Mouse (Mus musculus) macrophage (primary cell): ENCODE data around the gene Kmt2a. TPM values are rescaled to one million over a fixed set of nuclear protein-coding genes. Genes with fewer than 3 reads are reported as not detected.

Experiments
- H3K27ac ChIP-seq: fragments of 350-480 bp; formaldehyde crosslinking; 2 replicates; pipeline ENCODE4 v1.9.0; 2021
- H3K36me3 ChIP-seq: fragments of 350-480 bp; formaldehyde crosslinking; 2 replicates; pipeline ENCODE4 v1.9.0; 2021; ENCODE audit errors: inconsistent target
- H3K4me3 ChIP-seq: fragments of 350-480 bp; formaldehyde crosslinking; 2 replicates; pipeline ENCODE4 v1.9.0; 2021; ENCODE audit errors: inconsistent target
- H3K79me2 ChIP-seq: fragments of 350-480 bp; formaldehyde crosslinking; 2 replicates; pipeline ENCODE4 v1.9.0; 2021; ENCODE audit errors: inconsistent target
- WGBS: methylation state at CpG from one replicate; pipeline ENCODE4 v1.1.7; 2026; ENCODE audit warnings: inconsistent platforms; ENCODE audit not compliant: missing documents; 5-methylcytosine and 5-hydroxymethylcytosine counted together
- polyA plus RNA-seq: library from polyadenylated mRNA; stranded (reverse); fragments of 250-400 nt; gene quantifications from 3 replicates; pipeline ENCODE4 v1.2.4, GENCODE M21; 2018; ENCODE audit warnings: inconsistent platforms
- total RNA-seq, 78 experiments: library from RNA; depleted of rRNA; stranded (reverse); fragments of 250-400 nt; gene quantifications; 1 replicate in 9 of 78; 2 replicates in 24 of 78; 3 replicates in 43 of 78; 4 replicates in 2 of 78; pipeline ENCODE4 v1.2.4; 2018; ENCODE audit warnings: inconsistent platforms in 56 of 78

Kmt2a gene
- 100 to 1,000 TPM in 25 of 26 experiments, 10 to 100 TPM in 1; 81.2 to 493 (median 210) TPM for total RNA-seq (2018; cell fraction: chromatin; rRNA removed)
- 10 to 100 TPM; 13.6 to 31.3 (median 21.3) TPM for total RNA-seq (2018; cell fraction: cytosol; rRNA removed)
- total RNA-seq (2018; cell fraction: nucleus; rRNA removed): 100 to 1,000 TPM in 8 of 26 experiments, 10 to 100 TPM in 18; 47.2 to 225 (median 82.2) TPM
- 8.0 to 17.8 TPM (median 11.8 TPM) in 3 replicates for polyA plus RNA-seq

DNA sequence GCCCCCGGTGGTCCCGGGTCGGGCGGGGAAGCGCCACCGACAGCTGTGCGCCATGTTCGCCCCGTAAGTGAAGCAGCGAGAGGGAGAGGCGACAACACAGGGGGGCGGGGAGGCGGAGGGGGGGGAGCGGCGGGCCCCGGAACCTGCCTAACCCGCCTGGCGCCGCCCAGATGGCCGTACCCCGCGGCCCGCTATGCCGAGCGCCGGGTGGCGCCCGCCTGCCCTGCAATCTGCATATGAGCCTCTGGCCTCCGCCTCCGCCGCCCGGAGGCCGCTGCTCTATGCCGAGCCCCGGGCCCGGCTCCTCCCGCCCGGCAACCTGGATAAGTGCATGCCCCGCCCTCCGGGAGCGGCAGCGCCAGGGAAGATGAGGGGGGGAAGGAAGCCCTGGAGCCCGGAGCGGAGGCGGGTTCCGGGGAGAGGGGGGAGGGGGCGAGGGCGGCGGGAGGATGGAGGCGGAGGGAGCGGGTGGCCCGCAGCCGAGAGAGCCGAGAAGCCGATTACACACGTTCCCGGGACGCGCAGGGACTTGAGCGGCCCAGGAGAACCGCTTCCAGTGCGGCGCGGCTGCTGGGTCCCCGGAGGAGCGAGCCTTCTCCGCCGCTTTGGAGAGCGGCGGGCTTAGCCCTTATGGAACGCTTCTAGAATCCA, at the start of gene Kmt2a:
Gene Kmt2a (minus strand): TSS at position 76 of the 651 bp plus-strand sequence.
- H3K4me3 ChIP-seq: peak within 1 kb of the TSS; percentile 94
- no peaks in the 10 kb centered on the region for H3K36me3 ChIP-seq
- peaks cover 44% of the 10 kb centered on the region for H3K79me2 ChIP-seq
- H3K27ac ChIP-seq: peak within 1 kb of the TSS; percentile 85
- WGBS: 1% methylated on average over 39 of the region's 71 CpGs

- peaks cover 41% of the 10 kb centered on the region for H3K79me2 ChIP-seq
- 0 out of 2 replicates have a peak, but pooled peaks cover 9% of the 10 kb centered on the region for H3K36me3 ChIP-seq
- H3K27ac ChIP-seq: peak overlapping the region; percentile 92
- H3K4me3 ChIP-seq: peak overlapping the region; percentile 81
- WGBS: 80% methylated on average over 1 of the region's 2 CpGs
Measured at GRCm38 (mm10) chr9:44921543-44921942, 40.4 kb upstream of the Kmt2a start.

DNA sequence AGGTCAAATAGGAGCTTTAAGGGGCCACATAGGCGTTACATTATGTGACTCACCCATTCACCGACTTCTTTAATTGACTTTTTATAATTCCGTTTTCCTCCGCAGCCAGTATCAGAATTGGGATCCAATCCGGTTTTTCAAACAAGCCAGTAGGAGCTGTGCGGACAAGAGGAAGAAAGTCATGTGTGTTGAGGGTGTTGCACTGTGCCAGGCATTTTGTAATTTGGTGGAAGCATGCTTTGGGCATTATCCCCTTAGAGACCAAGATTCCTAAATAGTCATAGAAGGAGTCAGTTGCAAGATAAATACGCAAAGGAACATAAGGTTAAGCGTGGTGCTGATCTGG, 40.0 kb upstream of the Kmt2a start:
- Histone ChIP-seq H3K4me3 (peak overlapping the region; percentile 81), H3K27ac (peak overlapping the region; percentile 92), H3K36me3 (0 out of 2 replicates have a peak, but pooled peaks cover 6% of the 10 kb centered on the region), H3K79me2 (peaks cover 45% of the 10 kb centered on the region)
- 1% methylated on average over 8 of the region's 8 CpGs for WGBS

DNA sequence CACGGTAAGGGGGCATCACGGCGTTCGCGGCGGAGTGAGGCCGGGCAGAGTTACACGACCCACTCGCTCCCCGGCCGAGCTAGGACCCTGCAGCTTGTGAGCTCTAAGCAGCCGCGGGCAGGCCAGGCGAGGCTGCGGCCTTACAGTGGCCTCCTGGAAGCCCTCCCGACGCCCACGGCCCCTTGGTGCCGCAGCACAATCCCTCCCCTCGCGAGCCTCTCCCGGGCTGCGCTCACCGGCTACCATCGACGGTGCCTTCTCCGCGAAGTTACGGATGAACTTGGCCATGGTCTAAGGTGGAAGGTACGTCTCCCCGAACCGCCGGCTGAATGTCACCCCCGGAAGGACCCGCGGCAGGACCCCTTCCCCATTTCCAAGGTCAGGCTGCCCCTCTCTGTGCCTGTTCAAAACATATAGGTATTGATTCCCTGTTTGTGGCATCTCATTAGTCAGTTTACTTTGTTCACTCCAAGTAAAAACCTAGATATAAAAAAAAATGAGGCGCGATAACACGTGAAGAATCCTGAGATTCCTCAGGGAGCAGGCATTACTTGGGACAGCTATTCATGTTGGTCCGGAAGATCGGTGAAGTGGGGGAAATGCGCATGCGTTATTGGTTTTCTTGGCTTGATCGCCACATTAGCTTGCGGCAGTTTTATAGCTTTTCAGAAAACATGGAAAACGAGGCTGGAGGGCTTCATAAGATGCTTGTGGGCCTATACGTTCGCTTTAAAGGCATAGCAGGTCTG, 39.5 kb upstream of the Kmt2a start, which contains the start of gene Atp5l:
Gene Atp5l (minus strand): TSS at position 369 of the 749 bp plus-strand sequence.
- Histone ChIP-seq H3K79me2 (peaks cover 51% of the 10 kb centered on the region), H3K27ac (peak within 1 kb of the TSS; percentile 92), H3K36me3 (0 out of 2 replicates have a peak, but pooled peaks cover under 1% of the 10 kb centered on the region), H3K4me3 (peak within 1 kb of the TSS; percentile 81)
- under 1% methylated on average over 47 of the region's 48 CpGs for WGBS

GRCm38 (mm10) chr9:44919606-44920005, 38.5 kb upstream of the Kmt2a start:
- Histone ChIP-seq H3K4me3 (peak overlapping the region; percentile 81), H3K36me3 (no peaks in the 10 kb centered on the region), H3K79me2 (peaks cover 60% of the 10 kb centered on the region), H3K27ac (no peak overlapping the region; the same call in 1 of the 2 replicates)
- 46% methylated on average over 2 of the region's 2 CpGs for WGBS

GRCm38 (mm10) chr9:44916196-44916595, 35.1 kb upstream of the Kmt2a start:
- WGBS: 50% methylated on average over 1 of the region's 1 CpGs
- H3K79me2 ChIP-seq: peaks cover 75% of the 10 kb centered on the region
- H3K36me3 ChIP-seq: peaks cover 23% of the 10 kb centered on the region
- no peak overlapping the region for H3K4me3 ChIP-seq
- H3K27ac ChIP-seq: no peak overlapping the region

- no peak overlapping the region for H3K4me3 ChIP-seq
- no peak overlapping the region for H3K27ac ChIP-seq
- H3K36me3 ChIP-seq: peaks cover 29% of the 10 kb centered on the region
- WGBS: 63% methylated on average over 3 of the region's 4 CpGs
- H3K79me2 ChIP-seq: peaks cover 66% of the 10 kb centered on the region
Measured at GRCm38 (mm10) chr9:44914706-44915105, 33.6 kb upstream of the Kmt2a start.

DNA sequence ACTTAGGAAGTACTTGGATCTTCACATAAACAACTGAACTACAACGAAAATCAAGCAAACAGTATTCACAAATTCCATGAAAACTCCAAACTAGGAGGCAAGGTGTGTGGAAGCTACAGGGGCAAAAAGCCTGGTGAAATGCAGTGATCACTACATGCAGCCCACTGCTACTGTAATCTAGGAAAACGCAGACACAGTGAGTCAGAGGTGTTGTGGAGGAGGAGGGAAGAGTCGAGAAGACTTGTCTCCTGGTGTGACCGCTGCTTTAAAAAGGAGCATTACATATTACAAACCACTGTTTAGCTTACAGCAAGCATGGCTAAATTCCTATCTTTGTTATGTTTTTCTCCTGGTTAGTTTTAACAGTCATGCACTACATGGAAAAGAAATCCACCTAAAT, 30.3 kb upstream of the Kmt2a start:
- H3K36me3 ChIP-seq: peaks cover 29% of the 10 kb centered on the region
- 90% methylated on average over 4 of the region's 4 CpGs for WGBS

DNA sequence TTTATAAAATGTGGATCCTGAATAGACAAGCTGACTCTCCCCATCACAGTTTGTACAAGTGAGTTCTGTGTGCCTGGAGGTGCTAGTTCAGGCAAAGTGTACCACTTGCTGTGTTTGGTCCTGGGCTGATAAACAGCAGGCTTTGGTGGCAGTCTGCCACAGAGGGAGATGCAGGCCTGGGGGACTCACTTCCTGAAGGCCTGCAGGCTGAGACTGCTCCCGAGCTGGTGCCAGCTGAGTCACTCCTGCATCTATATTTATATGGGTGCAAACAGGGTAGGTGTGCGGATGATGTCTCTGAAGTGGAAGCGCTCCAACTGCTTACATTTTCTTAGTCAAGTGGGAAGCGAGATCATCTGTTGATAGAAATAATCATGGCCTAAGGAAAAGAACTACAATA, 24.5 kb upstream of the Kmt2a start:
- peaks cover 2% of the 10 kb centered on the region; the same call in 1 of the 2 replicates for H3K36me3 ChIP-seq
- no peaks in the 10 kb centered on the region for H3K79me2 ChIP-seq
- H3K4me3 ChIP-seq: no peak overlapping the region
- H3K27ac ChIP-seq: no peak overlapping the region
- WGBS: 25% methylated on average over 4 of the region's 4 CpGs

More for the DNA sequence above, 30.3 kb upstream of the Kmt2a start:
- no peak overlapping the region for H3K4me3 ChIP-seq
- H3K27ac ChIP-seq: no peak overlapping the region
- peaks cover 33% of the 10 kb centered on the region for H3K79me2 ChIP-seq

- Histone ChIP-seq H3K4me3 (no peak overlapping the region), H3K79me2 (no peaks in the 10 kb centered on the region), H3K36me3 (no peaks in the 10 kb centered on the region), H3K27ac (no peak overlapping the region)
- 63% methylated on average over 5 of the region's 5 CpGs for WGBS
Measured at GRCm38 (mm10) chr9:44904964-44905363, 23.9 kb upstream of the Kmt2a start.

- H3K27ac ChIP-seq: no peak overlapping the region
- no peaks in the 10 kb centered on the region for H3K36me3 ChIP-seq
- 17% methylated on average over 4 of the region's 4 CpGs for WGBS
- no peak overlapping the region for H3K4me3 ChIP-seq
- no peaks in the 10 kb centered on the region for H3K79me2 ChIP-seq
Measured at GRCm38 (mm10) chr9:44903856-44904255, 22.8 kb upstream of the Kmt2a start.

DNA sequence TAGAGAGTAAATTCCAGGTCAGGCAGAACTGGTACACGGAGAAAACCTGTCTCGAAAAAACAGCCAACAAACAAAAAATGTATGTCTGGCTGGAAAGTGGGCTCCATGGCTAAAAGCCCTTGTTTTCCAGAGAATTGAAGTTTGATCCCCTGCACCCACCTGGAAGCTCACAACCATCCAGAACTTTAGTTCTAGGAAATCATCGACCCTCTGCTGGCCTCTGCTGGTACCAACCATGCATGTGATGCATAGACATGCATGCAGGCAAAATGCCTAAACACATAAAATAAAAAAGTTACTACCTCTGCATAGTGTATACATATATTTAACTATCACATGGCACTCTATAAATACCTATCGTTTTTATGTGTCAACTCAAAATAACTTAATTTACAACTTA, 19.3 kb upstream of the Kmt2a start:
- 73% methylated on average over 4 of the region's 4 CpGs for WGBS
- H3K36me3 ChIP-seq: no peaks in the 10 kb centered on the region
- no peak overlapping the region for H3K27ac ChIP-seq
- H3K4me3 ChIP-seq: no peak overlapping the region
- H3K79me2 ChIP-seq: no peaks in the 10 kb centered on the region

GRCm38 (mm10) chr9:44899716-44900115, 18.6 kb upstream of the Kmt2a start:
- 71% methylated on average over 3 of the region's 3 CpGs for WGBS
- Histone ChIP-seq H3K27ac (no peak overlapping the region), H3K79me2 (no peaks in the 10 kb centered on the region), H3K4me3 (no peak overlapping the region), H3K36me3 (no peaks in the 10 kb centered on the region)

- no peak overlapping the region for H3K27ac ChIP-seq
- H3K36me3 ChIP-seq: no peaks in the 10 kb centered on the region
- WGBS: 95% methylated on average over 4 of the region's 4 CpGs
- no peaks in the 10 kb centered on the region for H3K79me2 ChIP-seq
- no peak overlapping the region for H3K4me3 ChIP-seq
Measured at GRCm38 (mm10) chr9:44897024-44897423, 15.9 kb upstream of the Kmt2a start.

- Histone ChIP-seq H3K4me3 (no peak overlapping the region), H3K36me3 (no peaks in the 10 kb centered on the region), H3K27ac (no peak overlapping the region), H3K79me2 (no peaks in the 10 kb centered on the region)
- 86% methylated on average over 3 of the region's 3 CpGs for WGBS
Measured at GRCm38 (mm10) chr9:44892664-44893063, 11.6 kb upstream of the Kmt2a start.
